Mouse (Mus musculus): Measurements from ENCODE around the gene C1qa. TPM values are rescaled to one million over a fixed set of nuclear protein-coding genes. Genes with fewer than 3 reads are reported as not detected.

The C1qa gene
- polyA plus RNA-seq, 1 experiment from 2014 or later: 31.6 TPM

DNA sequence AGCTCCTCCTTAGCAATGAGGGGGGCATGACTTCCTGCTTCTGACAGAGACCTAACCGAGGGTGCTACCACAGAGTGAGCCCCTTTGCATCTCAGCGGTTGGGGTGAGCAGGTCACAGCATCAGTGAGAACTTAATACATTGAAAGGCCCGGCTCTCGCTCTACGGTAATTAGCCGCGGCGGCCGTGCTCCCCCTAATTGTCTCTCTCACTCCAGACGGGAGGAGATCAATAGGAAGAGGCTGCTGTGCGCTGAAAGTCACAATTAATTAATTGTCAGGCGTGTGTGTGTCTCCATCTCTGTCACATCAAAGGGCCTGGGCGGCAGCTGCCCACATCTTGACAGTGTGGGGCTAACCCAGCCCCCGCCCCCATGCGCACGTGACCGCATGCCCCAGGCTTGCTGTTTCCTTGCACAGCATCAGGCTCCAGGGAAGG, 12.6 kb upstream of the C1qa start:
- Histone ChIP-seq H3K9me3 (replicated peaks; ENCODE audit: control insufficient read depth, low read length) (no peaks in the 10 kb centered on the region), H3K36me3 (ENCODE audit: control insufficient read depth, insufficient read depth) (no peaks in the 10 kb centered on the region), H3K4me3 (ENCODE audit: low read length) (no peak overlapping the region), H3K9ac (ENCODE audit: low read length) (no peak overlapping the region), H3K27ac (ENCODE audit: low read length) (no peak overlapping the region), H3K27me3 (ENCODE audit: control insufficient read depth, insufficient read depth, low read length) (peaks cover 51% of the 10 kb centered on the region), H3K4me2 (ENCODE audit: low read depth, low read length) (no peak overlapping the region), H3K4me1 (ENCODE audit: control insufficient read depth, insufficient read depth, low read length) (no peaks in the 10 kb centered on the region)
- whole genome bisulfite sequencing: 12% methylated on average over 17 of the region's 17 CpGs
- ATAC-seq (replicated peaks; ENCODE audit: extremely low read depth, insufficient read depth, low FRiP score): no peak

DNA sequence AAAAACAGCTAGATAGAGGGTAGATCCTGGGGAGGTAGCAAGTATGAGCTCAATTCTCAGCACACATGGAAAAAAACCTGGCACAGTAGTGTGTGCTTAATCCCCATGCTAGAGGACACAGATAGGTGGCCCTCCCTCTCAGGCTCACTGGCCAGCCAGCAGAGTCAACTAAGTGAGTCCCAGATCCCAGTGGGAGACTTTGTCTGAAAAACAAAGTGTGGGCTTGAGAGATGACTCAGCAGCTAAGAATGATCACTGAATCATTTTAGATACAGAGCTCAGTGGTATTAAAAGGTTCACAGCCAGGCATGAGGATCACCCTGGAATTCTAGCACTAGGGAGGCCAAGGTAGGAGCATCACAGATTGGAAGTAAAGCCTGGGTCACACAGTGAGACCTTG, 9.2 kb upstream of the C1qa start:
- peaks cover 79% of the 10 kb centered on the region for H3K27me3 ChIP-seq (ENCODE audit: control insufficient read depth, insufficient read depth, low read length)
- no peaks in the 10 kb centered on the region for H3K9me3 ChIP-seq (replicated peaks; ENCODE audit: control insufficient read depth, low read length)
- no peaks in the 10 kb centered on the region for H3K36me3 ChIP-seq (ENCODE audit: control insufficient read depth, insufficient read depth)
- no peak overlapping the region for H3K27ac ChIP-seq (ENCODE audit: low read length)
- no peaks in the 10 kb centered on the region for H3K4me1 ChIP-seq (ENCODE audit: control insufficient read depth, insufficient read depth, low read length)
- no peak overlapping the region for H3K4me2 ChIP-seq (ENCODE audit: low read depth, low read length)
- no peak for ATAC-seq (replicated peaks; ENCODE audit: extremely low read depth, insufficient read depth, low FRiP score)
- H3K4me3 ChIP-seq (ENCODE audit: low read length): no peak overlapping the region
- H3K9ac ChIP-seq (ENCODE audit: low read length): no peak overlapping the region

DNA sequence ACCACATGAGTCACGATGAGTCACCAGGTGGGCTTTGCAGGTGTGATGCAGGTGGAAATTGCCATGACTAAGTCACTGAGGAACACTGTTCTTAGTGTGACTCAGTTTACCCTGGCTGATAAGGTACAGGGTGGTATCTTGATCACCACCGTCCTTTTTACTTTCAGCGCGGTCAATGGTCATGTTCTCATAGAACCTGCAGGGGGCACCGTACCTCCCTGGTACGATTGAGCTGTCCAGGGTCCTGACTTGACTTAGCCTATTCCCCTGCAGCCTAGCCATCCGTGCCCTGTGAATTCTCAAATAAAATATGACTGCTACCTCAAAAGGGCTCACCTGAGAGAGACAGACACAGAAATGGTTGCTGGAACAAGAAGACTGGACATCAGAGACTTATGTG, 8.4 kb upstream of the C1qa start:
- Histone ChIP-seq H3K4me2 (ENCODE audit: low read depth, low read length) (no peak overlapping the region), H3K9ac (ENCODE audit: low read length) (no peak overlapping the region), H3K4me1 (ENCODE audit: control insufficient read depth, insufficient read depth, low read length) (no peaks in the 10 kb centered on the region), H3K27me3 (ENCODE audit: control insufficient read depth, insufficient read depth, low read length) (peaks cover 73% of the 10 kb centered on the region), H3K9me3 (replicated peaks; ENCODE audit: control insufficient read depth, low read length) (no peaks in the 10 kb centered on the region), H3K4me3 (ENCODE audit: low read length) (no peak overlapping the region), H3K27ac (ENCODE audit: low read length) (no peak overlapping the region), H3K36me3 (ENCODE audit: control insufficient read depth, insufficient read depth) (no peaks in the 10 kb centered on the region)
- WGBS: 11% methylated on average over 7 of the region's 7 CpGs
- ATAC-seq (replicated peaks; ENCODE audit: extremely low read depth, insufficient read depth, low FRiP score): no peak

DNA sequence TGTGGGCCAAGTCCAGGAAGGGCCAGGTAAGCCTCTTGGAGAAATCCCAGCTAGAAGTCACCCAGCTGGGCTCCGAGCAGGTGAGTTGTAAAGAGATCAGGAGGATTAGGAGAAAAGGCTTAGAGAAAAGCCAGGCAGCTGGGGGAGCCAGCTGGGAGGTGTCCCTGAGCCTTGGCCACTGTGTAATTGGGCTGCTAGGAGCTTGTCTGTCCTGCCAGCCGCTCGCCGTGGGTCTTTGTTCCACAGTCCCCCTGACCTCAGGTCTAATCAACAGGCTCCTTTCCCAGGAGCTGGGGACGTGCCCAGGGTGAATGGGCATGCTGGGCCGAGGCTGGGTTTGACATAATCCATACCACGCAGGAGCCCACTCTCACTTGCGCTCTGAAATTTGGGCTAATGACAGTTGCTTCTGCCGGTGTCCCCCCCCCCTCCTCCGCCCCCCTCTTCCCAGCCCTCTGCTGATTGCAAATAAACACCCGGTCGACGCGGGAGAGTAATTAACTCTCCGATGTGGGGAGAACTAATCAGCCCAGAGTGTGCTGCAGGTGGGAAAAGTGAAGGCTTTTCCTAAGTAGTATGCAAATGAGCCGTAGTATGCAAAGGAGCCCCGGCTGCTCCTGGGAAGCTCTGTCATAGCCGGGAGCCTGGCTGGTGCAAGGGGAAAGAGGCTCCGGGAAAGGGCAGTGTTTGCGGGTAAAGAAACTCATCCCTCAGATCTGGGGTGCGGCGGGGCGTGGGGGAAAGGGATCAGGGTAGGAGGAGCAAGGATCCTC, 6.3 kb upstream of the C1qa start:
- H3K27ac ChIP-seq (ENCODE audit: low read length): no peak overlapping the region
- H3K27me3 ChIP-seq (ENCODE audit: control insufficient read depth, insufficient read depth, low read length): peaks cover 54% of the 10 kb centered on the region
- WGBS: 3% methylated on average over 23 of the region's 23 CpGs
- no peak overlapping the region for H3K9ac ChIP-seq (ENCODE audit: low read length)
- H3K4me3 ChIP-seq (ENCODE audit: low read length): no peak overlapping the region
- no peaks in the 10 kb centered on the region for H3K9me3 ChIP-seq (replicated peaks; ENCODE audit: control insufficient read depth, low read length)
- no peaks in the 10 kb centered on the region for H3K4me1 ChIP-seq (ENCODE audit: control insufficient read depth, insufficient read depth, low read length)
- H3K4me2 ChIP-seq (ENCODE audit: low read depth, low read length): no peak overlapping the region
- ATAC-seq (replicated peaks; ENCODE audit: extremely low read depth, insufficient read depth, low FRiP score): no peak
- no peaks in the 10 kb centered on the region for H3K36me3 ChIP-seq (ENCODE audit: control insufficient read depth, insufficient read depth)

DNA sequence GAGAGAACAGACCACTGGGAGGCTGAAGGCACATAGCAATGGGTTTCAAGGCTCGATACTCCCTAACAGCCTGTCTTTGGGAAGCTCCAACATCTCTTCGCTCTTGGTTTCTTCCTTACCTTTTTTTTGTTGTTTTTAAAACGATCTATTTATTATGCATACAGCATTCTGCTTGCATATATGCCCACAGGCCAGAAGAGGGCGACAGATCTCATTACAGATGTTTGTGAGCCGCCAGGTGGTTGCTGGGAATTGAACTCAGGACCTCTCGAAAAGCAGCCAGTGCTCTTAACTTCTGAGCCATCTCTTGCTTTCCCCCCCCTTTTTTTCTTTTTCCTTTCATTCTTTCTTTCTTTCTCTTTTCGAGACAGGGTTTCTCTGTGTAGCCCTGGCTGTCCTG, 551 bp upstream of the C1qa start:
- Histone ChIP-seq H3K4me1 (ENCODE audit: control insufficient read depth, insufficient read depth, low read length) (no peaks in the 10 kb centered on the region), H3K27me3 (ENCODE audit: control insufficient read depth, insufficient read depth, low read length) (peaks cover 52% of the 10 kb centered on the region), H3K9ac (ENCODE audit: low read length) (no peak overlapping the region), H3K4me2 (ENCODE audit: low read depth, low read length) (no peak overlapping the region), H3K36me3 (ENCODE audit: control insufficient read depth, insufficient read depth) (no peaks in the 10 kb centered on the region), H3K9me3 (replicated peaks; ENCODE audit: control insufficient read depth, low read length) (0 out of 2 replicates have a peak, but pooled peaks cover 3% of the 10 kb centered on the region), H3K27ac (ENCODE audit: low read length) (no peak overlapping the region), H3K4me3 (ENCODE audit: low read length) (no peak overlapping the region)
- ATAC-seq (replicated peaks; ENCODE audit: extremely low read depth, insufficient read depth, low FRiP score): no peak
- 58% methylated on average over 7 of the region's 7 CpGs for WGBS

DNA sequence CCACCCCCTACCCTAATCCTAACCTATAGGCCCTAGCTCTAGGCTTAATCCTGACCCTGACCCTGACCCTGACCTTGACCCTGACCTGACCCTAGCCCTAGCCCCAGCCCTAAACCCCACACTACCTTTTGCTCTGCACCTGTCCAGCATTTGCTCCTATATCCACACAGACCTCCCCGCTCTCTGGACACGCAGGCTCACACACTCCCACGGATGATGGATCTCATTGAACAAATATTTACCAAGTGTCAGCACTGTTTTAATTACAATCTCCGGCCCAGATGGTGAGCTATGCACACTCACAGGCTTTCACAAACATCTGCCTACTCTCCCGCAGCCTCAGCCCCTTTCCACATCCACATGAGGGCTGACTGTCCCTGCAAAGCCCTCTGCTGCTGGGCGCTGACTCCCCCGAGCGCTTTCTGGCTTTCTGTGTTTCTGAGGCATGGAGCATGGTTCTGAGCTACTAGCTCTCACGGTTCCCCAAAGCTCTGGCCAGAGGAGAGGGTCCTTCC, 462 bp downstream of the C1qa start:
- H3K27ac ChIP-seq (ENCODE audit: low read length): no peak overlapping the region
- no peak overlapping the region for H3K4me2 ChIP-seq (ENCODE audit: low read depth, low read length)
- H3K9me3 ChIP-seq (replicated peaks; ENCODE audit: control insufficient read depth, low read length): 0 out of 2 replicates have a peak, but pooled peaks cover 3% of the 10 kb centered on the region
- no peaks in the 10 kb centered on the region for H3K4me1 ChIP-seq (ENCODE audit: control insufficient read depth, insufficient read depth, low read length)
- ATAC-seq (replicated peaks; ENCODE audit: extremely low read depth, insufficient read depth, low FRiP score): no peak
- H3K4me3 ChIP-seq (ENCODE audit: low read length): no peak overlapping the region
- H3K27me3 ChIP-seq (ENCODE audit: control insufficient read depth, insufficient read depth, low read length): peaks cover 43% of the 10 kb centered on the region
- H3K9ac ChIP-seq (ENCODE audit: low read length): no peak overlapping the region
- H3K36me3 ChIP-seq (ENCODE audit: control insufficient read depth, insufficient read depth): no peaks in the 10 kb centered on the region
- 53% methylated on average over 9 of the region's 9 CpGs for WGBS

DNA sequence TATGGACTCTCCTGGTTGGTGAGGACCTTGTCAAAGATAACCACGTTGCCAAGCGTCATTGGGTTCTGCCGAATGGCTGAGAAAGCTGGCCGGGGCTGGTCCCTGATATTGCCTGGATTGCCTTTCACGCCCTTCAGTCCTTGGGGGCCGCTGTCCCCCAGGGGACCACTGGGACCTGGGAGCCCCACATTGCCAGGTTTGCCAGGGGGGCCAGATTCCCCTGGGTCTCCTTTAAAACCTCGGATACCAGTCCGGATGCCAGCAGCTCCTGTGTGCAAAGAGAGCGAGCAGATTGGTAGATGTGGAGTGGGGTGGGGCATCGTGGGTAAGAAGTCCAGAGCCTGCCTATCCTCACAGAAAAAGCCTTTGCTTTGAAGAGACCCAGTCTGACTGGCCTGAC, 2.1 kb downstream of the C1qa start:
- Histone ChIP-seq H3K4me1 (ENCODE audit: control insufficient read depth, insufficient read depth, low read length) (no peaks in the 10 kb centered on the region), H3K9me3 (replicated peaks; ENCODE audit: control insufficient read depth, low read length) (0 out of 2 replicates have a peak, but pooled peaks cover 3% of the 10 kb centered on the region), H3K4me2 (ENCODE audit: low read depth, low read length) (no peak overlapping the region), H3K27me3 (ENCODE audit: control insufficient read depth, insufficient read depth, low read length) (peaks cover 45% of the 10 kb centered on the region), H3K4me3 (ENCODE audit: low read length) (no peak overlapping the region), H3K36me3 (ENCODE audit: control insufficient read depth, insufficient read depth) (no peaks in the 10 kb centered on the region), H3K27ac (ENCODE audit: low read length) (no peak overlapping the region), H3K9ac (ENCODE audit: low read length) (no peak overlapping the region)
- WGBS: 30% methylated on average over 10 of the region's 10 CpGs
- ATAC-seq (replicated peaks; ENCODE audit: extremely low read depth, insufficient read depth, low FRiP score): no peak

DNA sequence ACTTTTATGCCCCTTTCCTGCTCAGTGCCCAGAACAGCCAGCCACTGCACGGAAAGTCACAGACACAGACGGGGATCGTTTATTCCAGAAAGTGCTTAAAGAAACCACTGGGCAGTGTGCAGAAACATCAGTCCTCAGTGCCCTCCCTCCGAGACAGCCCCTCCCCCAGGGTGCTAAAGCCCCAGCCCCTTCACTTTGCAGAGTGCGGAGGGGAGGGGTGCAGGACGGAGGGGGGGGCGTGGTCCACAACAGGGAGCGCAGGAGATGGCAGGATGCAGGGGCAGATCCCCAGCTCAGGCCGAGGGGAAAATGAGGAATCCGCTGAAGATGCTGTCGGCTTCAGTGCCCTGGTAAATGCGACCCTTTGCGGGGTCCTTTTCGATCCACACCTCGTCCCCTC, 2.7 kb downstream of the C1qa start:
- Histone ChIP-seq H3K9me3 (replicated peaks; ENCODE audit: control insufficient read depth, low read length) (0 out of 2 replicates have a peak, but pooled peaks cover 3% of the 10 kb centered on the region), H3K4me1 (ENCODE audit: control insufficient read depth, insufficient read depth, low read length) (no peaks in the 10 kb centered on the region), H3K4me3 (ENCODE audit: low read length) (no peak overlapping the region), H3K27ac (ENCODE audit: low read length) (no peak overlapping the region), H3K36me3 (ENCODE audit: control insufficient read depth, insufficient read depth) (no peaks in the 10 kb centered on the region), H3K4me2 (ENCODE audit: low read depth, low read length) (no peak overlapping the region), H3K9ac (ENCODE audit: low read length) (no peak overlapping the region), H3K27me3 (ENCODE audit: control insufficient read depth, insufficient read depth, low read length) (peaks cover 49% of the 10 kb centered on the region)
- WGBS: 6% methylated on average over 15 of the region's 15 CpGs
- ATAC-seq (replicated peaks; ENCODE audit: extremely low read depth, insufficient read depth, low FRiP score): no peak

DNA sequence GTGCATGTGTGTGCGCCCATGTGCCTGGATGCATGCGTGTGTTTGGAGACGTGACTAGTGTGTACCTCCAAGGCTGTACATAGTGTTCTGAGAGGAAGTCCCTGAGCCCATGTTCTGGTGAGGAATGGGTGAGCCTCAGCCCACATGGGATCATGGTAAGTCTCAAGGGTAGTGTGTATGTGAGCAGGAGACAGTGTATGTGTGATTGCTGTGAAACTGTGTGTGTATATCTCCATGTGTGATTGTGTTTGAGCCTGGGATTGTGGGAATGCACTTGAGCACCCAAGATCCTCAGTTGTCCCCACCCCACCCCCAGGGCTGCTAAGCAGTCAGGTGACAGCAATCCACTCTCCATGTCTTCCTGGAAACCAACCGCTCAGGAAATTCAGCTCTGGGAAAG, 3.8 kb downstream of the C1qa start:
- no peak overlapping the region for H3K4me2 ChIP-seq (ENCODE audit: low read depth, low read length)
- no peaks in the 10 kb centered on the region for H3K4me1 ChIP-seq (ENCODE audit: control insufficient read depth, insufficient read depth, low read length)
- no peak overlapping the region for H3K27ac ChIP-seq (ENCODE audit: low read length)
- no peak overlapping the region for H3K4me3 ChIP-seq (ENCODE audit: low read length)
- H3K9me3 ChIP-seq (replicated peaks; ENCODE audit: control insufficient read depth, low read length): 0 out of 2 replicates have a peak, but pooled peaks cover 3% of the 10 kb centered on the region
- 66% methylated on average over 4 of the region's 4 CpGs for WGBS
- H3K27me3 ChIP-seq (ENCODE audit: control insufficient read depth, insufficient read depth, low read length): peaks cover 52% of the 10 kb centered on the region
- no peaks in the 10 kb centered on the region for H3K36me3 ChIP-seq (ENCODE audit: control insufficient read depth, insufficient read depth)
- no peak for ATAC-seq (replicated peaks; ENCODE audit: extremely low read depth, insufficient read depth, low FRiP score)
- H3K9ac ChIP-seq (ENCODE audit: low read length): no peak overlapping the region
